Mouse (Mus musculus) kidney, embryonic 15.5 days (tissue): ENCODE results near the gene Abcb9. TPM values are rescaled to one million over a fixed set of nuclear protein-coding genes. Genes with fewer than 3 reads are reported as not detected.

Experiments used
- ATAC-seq: fragments of 200-750 bp; cut with Nextera tagmentation; replicated peaks from 2 replicates; pipeline ENCODE4 v1.8.0; 2017; ENCODE audit warnings: moderate TSS enrichment; ENCODE audit not compliant: low FRiP score
- H3K27ac ChIP-seq: fragments of 300-500 bp; sonication (generic); 2 replicates; pipeline ENCODE4 v1.5.1; 2015; ENCODE audit warnings: mild to moderate bottlenecking, inconsistent platforms
- H3K27me3 ChIP-seq: fragments of 300-500 bp; sonication (generic); 2 replicates; pipeline ENCODE4 v1.6.1; 2015; ENCODE audit warnings: inconsistent platforms
- H3K36me3 ChIP-seq: fragments of 300-500 bp; sonication (generic); 2 replicates; pipeline ENCODE4 v1.6.1; 2015; ENCODE audit warnings: inconsistent platforms
- H3K4me1 ChIP-seq: fragments of 300-500 bp; sonication (generic); 2 replicates; pipeline ENCODE4 v1.6.1; 2015; ENCODE audit warnings: inconsistent platforms
- H3K4me2 ChIP-seq: fragments of 300-500 bp; sonication (generic); 2 replicates; pipeline ENCODE4 v1.6.1; 2015; ENCODE audit warnings: moderate library complexity, mild to moderate bottlenecking, inconsistent platforms
- H3K4me3 ChIP-seq: fragments of 300-500 bp; sonication (generic); replicated peaks from 2 replicates; pipeline ENCODE4 v1.5.1; 2015; ENCODE audit warnings: mild to moderate bottlenecking, inconsistent platforms
- H3K9ac ChIP-seq: fragments of 300-500 bp; sonication (generic); 2 replicates; pipeline ENCODE4 v1.6.1; 2015; ENCODE audit warnings: mild to moderate bottlenecking, inconsistent platforms
- H3K9me3 ChIP-seq: fragments of 300-500 bp; sonication (generic); replicated peaks from 2 replicates; pipeline ENCODE4 v1.6.1; 2016; ENCODE audit warnings: inconsistent platforms
- WGBS: fragments of 180-500 bp; shearing (Covaris S2); methylation state at CpG from one replicate; pipeline ENCODE4 v1.1.7; 2015; ENCODE audit warnings: mixed read lengths; 5-methylcytosine and 5-hydroxymethylcytosine counted together
- polyA plus RNA-seq: library from polyadenylated mRNA; unstranded; fragments of >200 nt; fragmentation: Nextera tagmentation; extraction: Ambion mirVana; gene quantifications from 2 replicates; pipeline ENCODE4 v1.2.1, GENCODE M21; 2015

The Abcb9 gene
- polyA plus RNA-seq, 1 experiment from 2014 or later, result 1.7 TPM

DNA sequence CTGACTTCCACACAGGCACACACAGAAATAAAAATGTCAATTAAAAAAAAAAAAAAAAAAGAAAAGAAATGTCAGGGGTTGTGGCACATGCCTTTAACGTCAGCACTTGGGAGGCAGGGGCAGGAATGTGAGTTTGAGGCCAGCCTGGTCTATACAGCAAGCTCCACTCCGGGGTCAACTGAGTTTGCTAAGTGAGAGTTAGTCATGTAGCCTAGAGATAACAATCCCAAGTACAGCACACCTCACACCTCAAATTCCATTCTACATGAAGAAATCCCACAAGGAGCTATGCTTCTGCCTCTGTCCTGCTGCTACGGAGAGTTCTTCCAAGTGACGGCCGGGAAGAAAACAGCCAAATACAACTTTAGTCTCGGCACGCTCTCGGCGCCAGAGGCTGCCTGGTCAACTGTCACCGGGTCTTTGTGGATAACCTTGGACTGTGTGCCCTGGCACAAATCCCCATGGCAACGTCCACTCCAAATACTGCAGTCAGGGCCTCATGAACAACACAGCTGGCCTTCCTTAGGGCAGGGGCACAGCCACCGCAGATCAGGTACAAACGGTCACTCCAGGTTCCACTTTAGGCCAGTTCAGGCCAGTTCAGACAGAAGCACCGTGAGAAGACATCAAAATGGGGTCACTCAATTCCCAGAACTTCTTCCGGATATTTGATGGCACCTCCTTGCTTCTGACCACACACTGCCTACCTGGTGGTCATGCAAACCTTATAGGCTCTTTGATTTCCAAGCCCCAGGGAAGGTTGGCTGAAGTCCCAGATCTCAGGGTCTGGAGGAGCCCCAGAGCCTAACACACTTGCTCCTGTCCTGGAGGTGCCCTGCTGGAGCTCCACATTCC lies 69.8 kb downstream of the Abcb9 start:
- Histone ChIP-seq H3K36me3 (peaks cover 12% of the 10 kb centered on the region; the same call in 1 of the 2 replicates), H3K9me3 (no peaks in the 10 kb centered on the region), H3K4me2 (no peak overlapping the region), H3K9ac (no peak overlapping the region), H3K27ac (peak overlapping the region; percentile 9), H3K4me1 (peaks cover 74% of the 10 kb centered on the region), H3K27me3 (no peaks in the 10 kb centered on the region), H3K4me3 (no peak overlapping the region)
- ATAC-seq, result peak; percentile 70; the same call in 1 of the 2 replicates
- 69% methylated on average over 15 of the region's 15 CpGs for WGBS

GRCm38 (mm10) chr5:124025146-124025545 lies 70.5 kb downstream of the Abcb9 start:
- WGBS, result 40% methylated on average over 9 of the region's 9 CpGs
- peaks cover 12% of the 10 kb centered on the region; the same call in 1 of the 2 replicates for H3K36me3 ChIP-seq
- H3K4me2 ChIP-seq, result no peak overlapping the region
- no peak overlapping the region for H3K4me3 ChIP-seq
- ATAC-seq, result 0 out of 2 replicates have a peak, but pooled peaks have one; percentile 50
- no peak overlapping the region; the same call in 1 of the 2 replicates for H3K9ac ChIP-seq
- peak overlapping the region; percentile 9 for H3K27ac ChIP-seq
- peaks cover 72% of the 10 kb centered on the region for H3K4me1 ChIP-seq
- H3K9me3 ChIP-seq, result no peaks in the 10 kb centered on the region
- H3K27me3 ChIP-seq, result no peaks in the 10 kb centered on the region

GRCm38 (mm10) chr5:124024677-124025076 lies 70.9 kb downstream of the Abcb9 start:
- Histone ChIP-seq H3K27ac (peak overlapping the region; percentile 9), H3K9ac (no peak overlapping the region; the same call in 1 of the 2 replicates), H3K4me1 (peaks cover 72% of the 10 kb centered on the region), H3K4me2 (no peak overlapping the region), H3K9me3 (no peaks in the 10 kb centered on the region), H3K36me3 (peaks cover 12% of the 10 kb centered on the region; the same call in 1 of the 2 replicates), H3K27me3 (no peaks in the 10 kb centered on the region), H3K4me3 (no peak overlapping the region)
- 63% methylated on average over 6 of the region's 6 CpGs for WGBS
- no peak for ATAC-seq

GRCm38 (mm10) chr5:124022365-124022764 lies 73.2 kb downstream of the Abcb9 start:
- Histone ChIP-seq H3K9ac (no peak overlapping the region), H3K36me3 (peaks cover 12% of the 10 kb centered on the region; the same call in 1 of the 2 replicates), H3K4me2 (no peak overlapping the region), H3K4me3 (no peak overlapping the region), H3K9me3 (no peaks in the 10 kb centered on the region), H3K4me1 (peaks cover 73% of the 10 kb centered on the region), H3K27ac (no peak overlapping the region), H3K27me3 (no peaks in the 10 kb centered on the region)
- no peak for ATAC-seq
- 69% methylated on average over 7 of the region's 7 CpGs for WGBS

GRCm38 (mm10) chr5:124021701-124022100 lies 73.9 kb downstream of the Abcb9 start:
- Histone ChIP-seq H3K9me3 (no peaks in the 10 kb centered on the region), H3K27me3 (no peaks in the 10 kb centered on the region), H3K27ac (no peak overlapping the region), H3K4me1 (peaks cover 74% of the 10 kb centered on the region), H3K36me3 (peaks cover 12% of the 10 kb centered on the region; the same call in 1 of the 2 replicates), H3K9ac (no peak overlapping the region), H3K4me3 (no peak overlapping the region), H3K4me2 (no peak overlapping the region)
- WGBS, result 89% methylated on average over 11 of the region's 11 CpGs
- ATAC-seq, result no peak

DNA sequence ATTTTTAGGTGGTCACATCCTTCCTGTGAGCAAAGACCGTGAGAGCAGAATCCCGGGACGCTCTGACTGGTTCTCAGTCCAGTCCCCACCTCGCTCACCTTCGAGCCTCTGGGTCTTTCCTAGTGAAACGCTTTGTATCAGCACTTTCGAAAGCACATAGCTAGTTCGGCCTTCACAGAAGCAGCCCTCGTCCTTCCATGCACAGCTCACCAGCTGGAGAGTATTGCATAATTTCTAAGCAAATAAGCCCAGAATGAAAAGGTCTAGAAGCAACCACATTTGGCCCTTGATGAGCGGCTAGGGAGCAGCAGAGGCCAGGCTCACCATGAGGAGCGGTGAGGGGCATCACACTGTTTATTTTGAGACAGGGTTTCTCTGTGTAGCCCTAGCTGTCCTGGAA lies 74.5 kb downstream of the Abcb9 start:
- Histone ChIP-seq H3K4me2 (no peak overlapping the region), H3K36me3 (peaks cover 12% of the 10 kb centered on the region; the same call in 1 of the 2 replicates), H3K4me3 (no peak overlapping the region), H3K9ac (no peak overlapping the region), H3K9me3 (no peaks in the 10 kb centered on the region), H3K4me1 (peaks cover 74% of the 10 kb centered on the region), H3K27me3 (no peaks in the 10 kb centered on the region), H3K27ac (no peak overlapping the region)
- no peak for ATAC-seq
- 93% methylated on average over 11 of the region's 11 CpGs for WGBS

GRCm38 (mm10) chr5:124019348-124020216 lies 76.0 kb downstream of the Abcb9 start:
- Histone ChIP-seq H3K36me3 (peaks cover 12% of the 10 kb centered on the region; the same call in 1 of the 2 replicates), H3K27ac (peak overlapping the region; percentile 62), H3K4me3 (no peak overlapping the region), H3K9ac (no peak overlapping the region), H3K27me3 (no peaks in the 10 kb centered on the region), H3K9me3 (no peaks in the 10 kb centered on the region), H3K4me1 (peaks cover 73% of the 10 kb centered on the region), H3K4me2 (no peak overlapping the region)
- WGBS, result 66% methylated on average over 12 of the region's 12 CpGs
- ATAC-seq, result no peak

- H3K9me3 ChIP-seq, result no peaks in the 10 kb centered on the region
- H3K27me3 ChIP-seq, result no peaks in the 10 kb centered on the region
- ATAC-seq, result no peak
- no peak overlapping the region for H3K4me2 ChIP-seq
- 74% methylated on average over 9 of the region's 9 CpGs for WGBS
- H3K4me3 ChIP-seq, result no peak overlapping the region
- peaks cover 77% of the 10 kb centered on the region for H3K4me1 ChIP-seq
- peaks cover 12% of the 10 kb centered on the region; the same call in 1 of the 2 replicates for H3K36me3 ChIP-seq
- peak overlapping the region; percentile 62 for H3K27ac ChIP-seq
- no peak overlapping the region for H3K9ac ChIP-seq
These were observed 76.9 kb downstream of the Abcb9 start for GRCm38 (mm10) chr5:124018651-124019050.

- H3K9ac ChIP-seq, result no peak overlapping the region
- 78% methylated on average over 9 of the region's 9 CpGs for WGBS
- H3K4me3 ChIP-seq, result no peak overlapping the region
- H3K4me1 ChIP-seq, result peaks cover 77% of the 10 kb centered on the region
- ATAC-seq, result no peak
- H3K36me3 ChIP-seq, result peaks cover 12% of the 10 kb centered on the region; the same call in 1 of the 2 replicates
- H3K27me3 ChIP-seq, result no peaks in the 10 kb centered on the region
- H3K27ac ChIP-seq, result no peak overlapping the region
- H3K4me2 ChIP-seq, result no peak overlapping the region
- H3K9me3 ChIP-seq, result no peaks in the 10 kb centered on the region
These were observed 77.7 kb downstream of the Abcb9 start for GRCm38 (mm10) chr5:124017941-124018340.

DNA sequence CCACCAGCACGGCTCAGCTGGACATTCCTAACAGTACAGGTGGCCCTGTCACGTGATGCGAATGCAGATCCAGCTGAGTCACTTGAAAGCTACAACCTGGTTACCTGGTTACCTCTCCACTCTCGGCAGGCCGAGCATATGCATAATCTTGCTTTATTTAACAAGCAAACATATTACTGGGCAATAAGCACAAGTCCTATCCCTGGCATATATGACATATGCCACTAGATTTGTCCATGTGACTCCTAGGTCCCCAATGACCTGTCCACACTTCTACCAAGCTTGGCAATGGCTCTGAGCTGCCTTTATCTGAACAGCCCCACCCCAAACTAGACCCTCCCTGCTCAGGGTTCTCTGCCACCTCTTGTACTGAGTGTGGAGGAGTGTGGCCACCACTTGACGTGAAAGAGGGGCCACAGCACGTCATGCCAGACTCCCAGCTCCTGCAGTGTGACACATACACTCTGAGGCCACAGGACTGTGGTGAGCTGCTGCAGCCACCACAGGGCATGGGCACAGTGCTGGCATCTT lies 79.2 kb downstream of the Abcb9 start:
- no peak overlapping the region for H3K27ac ChIP-seq
- WGBS, result 82% methylated on average over 7 of the region's 7 CpGs
- no peak overlapping the region for H3K4me3 ChIP-seq
- no peak overlapping the region for H3K4me2 ChIP-seq
- H3K9me3 ChIP-seq, result no peaks in the 10 kb centered on the region
- H3K27me3 ChIP-seq, result no peaks in the 10 kb centered on the region
- H3K9ac ChIP-seq, result no peak overlapping the region
- no peak for ATAC-seq
- peaks cover 3% of the 10 kb centered on the region; the same call in 1 of the 2 replicates for H3K36me3 ChIP-seq
- H3K4me1 ChIP-seq, result peaks cover 90% of the 10 kb centered on the region

- 0 out of 2 replicates have a peak overlapping the region, but pooled peaks have one; percentile 85 for H3K27ac ChIP-seq
- no peak overlapping the region for H3K9ac ChIP-seq
- no peaks in the 10 kb centered on the region for H3K9me3 ChIP-seq
- no peak overlapping the region for H3K4me2 ChIP-seq
- no peak overlapping the region for H3K4me3 ChIP-seq
- 61% methylated on average over 2 of the region's 2 CpGs for WGBS
- peaks cover 96% of the 10 kb centered on the region for H3K4me1 ChIP-seq
- ATAC-seq, result no peak
- H3K27me3 ChIP-seq, result no peaks in the 10 kb centered on the region
- no peaks in the 10 kb centered on the region for H3K36me3 ChIP-seq
These were observed 79.9 kb downstream of the Abcb9 start for GRCm38 (mm10) chr5:124015727-124016126.
